Mouse (Mus musculus) left cerebral cortex, postnatal 10 days (tissue): ENCODE data around the gene Prkag2. TPM values are rescaled to one million over a fixed set of nuclear protein-coding genes. Genes with fewer than 3 reads are reported as not detected.
A peak's percentile ranks its signal among the peaks of the same experiment; 100 is the strongest.
"Not testable (repeated sequence)": the region's sequence is repeated elsewhere in the genome, so short reads cannot be mapped to it uniquely, and the experiment has no call there.

Source experiments
- DNase-seq, 2 experiments: peaks; one replicate each; pipeline ENCODE4 v3.0.0; 2021 to 2022; ENCODE audit warnings: low spot score in 2 of 2, mixed read lengths in 1 of 2; ENCODE audit errors: extremely low spot score in 1 of 2
- intact Hi-C: fragments of 180-260 bp; cut with DNase I; formaldehyde crosslinking; loops from one replicate; pipeline ENCODE4 v1.15.1; 2025
- total RNA-seq, 2 experiments: library from RNA; stranded (reverse); gene quantifications; 2 replicates each; pipeline ENCODE4 v1.2.3; 2021

The Prkag2 gene
- total RNA-seq, 2 experiments from 2014 or later = 125 to 129 TPM

GRCm38 (mm10) chr5:24873221-24873620, 227.2 kb downstream of the Prkag2 start:
- intact Hi-C loops = no loop called here
- no peak for DNase-seq

- peak in 1 of 2 experiments; percentile 57 for DNase-seq
- intact Hi-C loops = no loop called here
Observed at GRCm38 (mm10) chr5:24871276-24871675, 229.2 kb downstream of the Prkag2 start.

DNA sequence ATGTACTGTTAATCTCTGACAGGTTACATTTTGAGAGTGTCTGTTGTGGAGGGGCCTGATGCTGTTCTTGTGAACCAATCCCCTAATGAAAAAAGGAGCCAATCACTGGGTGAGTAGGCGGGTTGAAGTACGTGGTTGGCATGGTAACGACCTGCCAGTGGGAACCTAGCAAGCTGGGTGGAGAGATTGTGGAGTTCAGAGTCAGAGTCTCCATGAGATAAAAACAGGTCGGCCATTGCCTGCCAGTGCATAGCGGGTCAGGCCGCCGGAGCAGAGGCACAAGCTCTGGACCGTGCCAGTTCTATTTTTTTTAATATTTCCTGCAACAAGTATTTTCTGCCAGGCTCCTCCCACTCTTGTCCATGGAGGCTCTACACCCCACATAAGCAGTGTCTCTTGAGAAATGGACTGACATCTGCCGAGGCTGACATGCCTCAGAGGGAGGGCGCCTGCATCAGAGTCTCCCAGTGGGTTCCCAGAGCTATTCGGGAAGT, 230.6 kb downstream of the Prkag2 start:
- DNase-seq = no peak
- intact Hi-C loops = no loop called here

- intact Hi-C loops = no loop called here
- DNase-seq = no peak
Observed at GRCm38 (mm10) chr5:24863804-24864203, 236.6 kb downstream of the Prkag2 start.

- no peak for DNase-seq
- intact Hi-C loops = no loop called here
Observed at GRCm38 (mm10) chr5:24861449-24861930, 239.0 kb downstream of the Prkag2 start.

DNA sequence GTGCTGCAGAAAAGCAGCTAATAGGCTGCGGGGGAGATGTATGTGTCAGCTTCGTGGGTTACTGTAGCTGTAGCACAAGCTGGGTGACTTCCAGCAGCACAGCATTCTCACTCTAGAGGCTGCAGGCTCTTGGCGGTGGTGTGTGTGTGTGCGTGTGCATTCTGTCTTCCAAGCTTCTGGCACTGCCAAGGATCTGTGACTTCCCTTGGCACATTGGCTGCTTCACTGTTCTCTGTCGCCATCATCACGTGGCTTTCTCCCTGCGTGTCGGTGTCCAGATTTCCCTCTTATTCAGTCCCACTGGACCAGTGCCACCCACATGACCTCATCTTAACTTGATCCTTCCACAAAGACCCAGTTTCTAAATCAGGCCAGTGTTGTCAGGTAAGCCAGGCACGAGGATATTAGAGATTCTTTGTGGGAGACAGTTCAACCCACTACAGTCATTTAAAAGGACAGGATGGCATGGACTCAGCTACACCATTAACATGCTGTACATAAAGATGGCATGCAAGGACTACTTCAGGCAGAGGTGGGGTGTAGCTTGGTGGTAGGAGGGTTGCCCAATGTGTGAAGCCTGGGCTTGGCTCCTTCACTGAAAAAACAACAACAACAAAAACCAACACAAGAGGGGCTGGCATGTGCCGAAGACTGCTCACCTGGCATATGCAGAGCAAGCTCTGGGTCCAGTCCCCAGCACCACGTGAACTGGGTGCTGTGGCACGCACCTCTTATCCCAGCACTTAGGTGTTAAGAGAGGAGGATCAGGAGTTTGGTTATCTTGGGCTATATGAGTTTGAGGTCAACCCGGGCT, 239.6 kb downstream of the Prkag2 start:
- intact Hi-C loops = no loop called here
- peak; percentile 75 to 78 for DNase-seq

DNA sequence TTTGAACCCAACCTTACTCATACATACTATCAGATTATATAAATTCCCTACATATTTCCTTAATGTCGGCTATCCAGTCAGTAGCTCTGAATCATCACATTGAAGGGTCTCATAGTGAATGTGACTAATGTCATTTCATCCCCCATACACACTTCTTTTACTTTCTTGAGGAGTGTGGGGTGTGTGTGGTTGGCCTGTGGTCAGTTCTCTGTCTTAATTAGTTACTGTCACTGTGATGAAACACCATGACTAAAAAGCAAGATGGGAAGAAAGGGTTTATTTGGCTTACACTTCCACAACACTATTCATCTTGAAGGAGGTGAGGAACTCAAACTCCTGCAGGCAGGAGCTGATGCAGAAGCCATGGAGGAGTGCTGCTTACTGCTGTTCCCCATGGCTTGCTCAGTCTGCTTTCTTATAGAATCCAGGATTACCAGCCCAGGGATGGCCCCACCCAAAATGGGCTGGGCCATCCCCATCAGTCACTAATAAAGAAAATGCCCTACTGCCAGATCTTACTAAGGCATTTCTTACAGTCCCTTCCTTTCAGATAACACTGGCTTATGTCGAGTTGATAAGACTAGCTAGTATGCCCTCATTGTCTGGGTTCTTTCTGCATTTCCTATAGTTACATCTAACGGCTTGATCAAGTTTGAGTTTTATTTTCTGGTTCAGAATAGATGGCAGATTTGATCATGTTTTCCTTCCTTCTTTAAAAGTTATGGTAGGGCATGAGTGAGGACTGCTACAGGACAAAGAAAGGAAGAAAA, 240.5 kb downstream of the Prkag2 start:
- intact Hi-C loops = no loop called here
- DNase-seq = no peak

DNA sequence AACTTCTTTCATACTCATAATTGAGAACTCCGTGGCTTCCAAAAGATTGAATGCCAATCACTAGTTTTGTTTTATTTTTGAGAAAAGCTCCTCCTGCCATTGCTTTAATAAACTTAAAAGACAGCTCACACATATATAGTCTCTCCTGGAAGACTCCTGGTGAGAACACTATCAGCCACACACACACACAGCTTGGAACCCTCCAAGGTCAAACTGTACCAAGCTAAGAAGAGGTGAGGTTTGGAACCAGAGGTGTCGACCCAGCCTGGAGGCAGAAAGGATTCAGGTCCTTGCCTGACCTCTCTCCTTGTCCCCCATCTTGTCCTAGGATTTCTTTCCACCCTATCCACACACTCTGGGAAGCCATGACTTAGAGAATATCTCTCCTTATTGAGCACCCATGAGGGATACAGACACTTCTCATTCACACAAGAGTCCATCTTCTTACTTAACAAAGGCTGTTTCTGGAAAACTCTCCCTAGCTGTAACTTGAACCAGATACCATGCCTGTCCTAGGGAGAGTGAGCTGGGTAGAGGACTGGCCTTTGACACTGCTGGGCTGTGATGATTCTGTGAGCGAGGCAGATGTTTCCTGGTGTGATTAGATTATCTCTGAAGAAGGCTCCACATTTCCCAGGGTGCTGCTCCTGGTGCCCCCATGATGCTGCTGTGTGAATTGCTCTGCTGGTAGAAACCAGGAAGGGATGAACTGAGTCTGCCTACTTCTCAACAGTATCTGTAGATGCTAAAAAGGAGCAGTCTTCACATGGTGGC, 245.4 kb downstream of the Prkag2 start:
- DNase-seq = no peak
- intact Hi-C loops = no loop called here

DNA sequence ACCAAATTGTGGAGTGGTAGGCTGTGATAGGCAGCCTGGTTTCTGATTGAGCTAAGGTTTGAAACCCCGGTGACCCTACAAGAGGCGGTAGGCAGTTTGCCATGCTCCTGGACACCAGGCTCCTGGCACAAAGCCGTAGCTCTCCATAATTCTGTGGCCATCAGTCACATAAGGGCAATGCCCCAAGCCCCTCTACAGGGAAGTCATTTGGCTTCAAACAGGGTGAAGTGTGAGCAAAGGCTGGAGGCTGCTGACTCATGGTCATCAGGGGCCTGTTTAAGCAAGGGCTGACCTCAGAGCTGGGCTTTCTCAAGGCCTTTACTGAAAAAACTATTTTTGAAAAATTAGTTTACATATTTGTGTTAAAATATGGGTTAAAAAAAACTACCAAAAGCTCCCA, 246.2 kb downstream of the Prkag2 start:
- no peak for DNase-seq
- intact Hi-C loops = no loop called here

- DNase-seq, intact Hi-C loops: not testable (repeated sequence)
Observed at GRCm38 (mm10) chr5:24848261-24848660, 252.2 kb downstream of the Prkag2 start.

- intact Hi-C loops = loop anchor here (5.0 kb wide), 1 partner anchor 63 kb away; no protein-coding TSS in a partner anchor
- DNase-seq = no peak
Observed at GRCm38 (mm10) chr5:24843841-24844240, 256.6 kb downstream of the Prkag2 start.

GRCm38 (mm10) chr5:24843103-24843475, 257.4 kb downstream of the Prkag2 start:
- intact Hi-C loops = loop anchor here (5.0 kb wide), 1 partner anchor 64 kb away; no protein-coding TSS in a partner anchor
- DNase-seq = peak in 1 of 2 experiments; percentile 82

- intact Hi-C loops = loop anchor here (5.0 kb wide), 1 partner anchor 65 kb away; no protein-coding TSS in a partner anchor
- DNase-seq = peak; percentile 99 to 100
Observed at GRCm38 (mm10) chr5:24842274-24843102, 258.0 kb downstream of the Prkag2 start, which contains the start of gene Rheb. Gene Rheb, minus strand, starts transcription at chr5:24842624.

- intact Hi-C loops = loop anchor here (5.0 kb wide), 1 partner anchor 66 kb away; no protein-coding TSS in a partner anchor
- DNase-seq = peak in 1 of 2 experiments; percentile 76
Observed at GRCm38 (mm10) chr5:24841662-24842273, 258.7 kb downstream of the Prkag2 start.

DNA sequence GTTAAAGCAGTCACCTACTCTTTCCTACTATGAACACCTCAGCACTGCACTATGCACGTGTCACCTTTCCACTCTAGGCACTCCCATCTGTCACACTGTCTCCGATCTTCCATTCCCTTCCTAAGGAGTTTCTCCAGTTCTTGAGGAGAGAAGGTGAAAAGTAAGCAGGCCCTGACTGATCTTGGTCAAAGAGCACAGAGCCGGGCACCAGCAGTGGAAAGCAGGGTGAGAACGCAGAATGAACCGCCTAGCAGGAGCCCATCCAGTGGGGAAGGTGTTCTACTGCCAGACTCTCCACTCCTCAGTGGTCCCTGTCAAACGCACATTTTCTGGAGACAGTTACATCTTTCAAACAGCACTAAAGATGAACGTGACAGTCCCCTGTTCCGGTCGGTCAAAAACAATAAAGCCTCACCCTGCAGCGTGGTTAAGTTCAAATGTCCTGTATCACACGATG, 259.4 kb downstream of the Prkag2 start:
- no peak for DNase-seq

DNA sequence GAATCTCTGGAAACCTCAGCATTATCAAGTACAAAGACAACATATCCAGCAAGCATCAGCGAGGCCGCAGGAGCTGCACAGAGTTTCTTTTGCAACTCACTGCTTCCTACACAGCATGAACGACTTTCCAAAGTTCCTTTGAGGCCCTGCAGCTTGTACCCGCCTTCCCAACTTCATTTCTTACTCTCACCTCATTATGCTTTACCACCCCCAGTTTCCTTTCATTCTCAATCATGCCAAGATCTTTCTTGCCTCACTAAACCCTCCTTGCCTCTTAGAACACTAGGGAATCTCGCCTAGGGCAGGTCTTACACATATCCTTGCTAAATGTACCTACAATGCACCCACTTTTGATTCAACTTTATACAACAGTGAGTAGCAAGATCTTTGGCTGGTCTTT, 266.0 kb downstream of the Prkag2 start:
- no peak for DNase-seq
- intact Hi-C loops = no loop called here

More for the DNA sequence above, 259.4 kb downstream of the Prkag2 start:
- intact Hi-C loops = loop anchor here (5.0 kb wide), 1 partner anchor 66 kb away; no protein-coding TSS in a partner anchor

DNA sequence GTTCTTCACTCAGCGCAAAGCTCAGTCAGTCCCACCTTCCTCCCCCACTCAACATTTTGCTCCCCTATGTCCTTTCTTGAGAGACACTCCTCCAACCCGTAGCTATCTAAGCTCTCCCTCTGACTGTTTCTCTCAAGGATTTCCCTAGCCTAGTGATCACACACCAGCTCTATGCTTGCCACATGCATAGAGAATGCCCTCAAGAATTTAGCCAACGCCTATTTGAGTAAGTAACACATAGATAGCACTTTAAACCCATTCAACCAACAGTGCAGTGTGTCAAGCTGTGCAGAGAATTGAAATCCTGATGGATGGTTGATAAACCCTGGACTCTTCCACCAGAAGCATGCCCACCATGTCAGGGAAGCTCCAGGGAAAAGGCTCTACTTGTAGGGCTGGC, 268.5 kb downstream of the Prkag2 start:
- intact Hi-C loops = no loop called here
- no peak for DNase-seq
